In the genomic region with DNA sequence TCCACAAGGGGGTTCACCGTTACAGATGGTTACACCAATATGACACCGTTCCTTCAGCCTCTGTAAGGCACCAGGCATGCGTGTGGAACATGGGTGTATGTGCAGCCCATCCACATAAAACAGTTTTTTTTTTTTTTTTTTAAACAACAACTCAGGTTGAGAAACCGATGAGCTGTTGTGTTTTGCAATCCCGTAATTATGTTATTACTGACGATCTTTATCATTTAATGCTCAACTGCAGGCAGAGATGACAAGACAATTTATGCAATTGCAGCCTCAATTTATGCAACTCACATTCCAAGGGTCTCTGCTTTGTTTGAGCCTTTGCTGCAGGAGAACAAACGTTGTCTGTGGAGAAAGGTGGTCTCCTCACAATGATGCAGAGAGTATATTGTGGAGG, we compare ENCODE assay signal across 21 mouse cellular contexts. TPM values are rescaled to one million over a fixed set of nuclear protein-coding genes. Genes with fewer than 3 reads are reported as not detected.
"Had no signal": no experiment of that assay in that cellular context is flagged by ENCODE, and none has a peak within 500 bp of the region (broad histone marks: within the 10 kb centered on the region; RNA-seq: fewer than 3 reads in every experiment).

No protein-coding gene starts in this region.

- H3K27ac ChIP-seq: lung, embryonic 15.5 days; macrophage; midbrain, embryonic 12.5 days; neural tube, embryonic 13.5 days; neural tube, embryonic 15.5 days had no signal

- DNase-seq: liver, postnatal 0 days; lung, adult 2 months; lung, postnatal 14 days; lung, postnatal 36 days; midbrain, embryonic 14.5 days; retina, postnatal 1 day; right cerebral cortex, adult 18-20 months; right cerebral cortex, postnatal 25 days; right cerebral cortex, postnatal 4 days; spleen, adult 18-20 months; thymus, adult 18-20 months; thymus, postnatal 14 days; thymus, postnatal 36 days had no signal

- H3K4me3 ChIP-seq: lung, embryonic 15.5 days; midbrain, embryonic 10.5 days; midbrain, embryonic 12.5 days; myocyte; neural tube, embryonic 13.5 days; neural tube, embryonic 15.5 days had no signal

- H3K9ac ChIP-seq: liver, postnatal 0 days; lung, embryonic 15.5 days; midbrain, embryonic 12.5 days; neural tube, embryonic 15.5 days had no signal

- H3K36me3 ChIP-seq: lung, embryonic 15.5 days; midbrain, embryonic 10.5 days; midbrain, embryonic 12.5 days; neural tube, embryonic 13.5 days; neural tube, embryonic 15.5 days had no signal

- H3K27me3 ChIP-seq: lung, embryonic 15.5 days; midbrain, embryonic 12.5 days; neural tube, embryonic 13.5 days; neural tube, embryonic 15.5 days had no signal

- H3K9me3 ChIP-seq: lung, embryonic 15.5 days; midbrain, embryonic 10.5 days; midbrain, embryonic 12.5 days; neural tube, embryonic 13.5 days; neural tube, embryonic 15.5 days had no signal

- ATAC-seq: midbrain, embryonic 16.5 days had no signal

- H3K4me2 ChIP-seq: lung, embryonic 15.5 days; midbrain, embryonic 12.5 days; neural tube, embryonic 13.5 days; neural tube, embryonic 15.5 days had no signal

RNA-seq across cellular contexts. Expression of a gene that starts 30.6 kb away (rescaled TPM):
- polyA plus RNA-seq: midbrain, embryonic 12.5 days; myocyte had no signal
